Mouse (Mus musculus): Measurements from ENCODE around the gene Lgi4. TPM values are rescaled to one million over a fixed set of nuclear protein-coding genes. Genes with fewer than 3 reads are reported as not detected.

The Lgi4 gene
- total RNA-seq, 1 experiment from 2014 or later, result not detected

Other genes starting within 250 kb of the Lgi4 start
- gene Ffar2, start 235.6 kb upstream of the Lgi4 start, total RNA-seq (2017), result 20.3 and 28.0 TPM in 2 replicates
- gene Ffar3, start 203.2 kb upstream of the Lgi4 start, total RNA-seq (2017), result not detected in 2 replicates
- gene Ffar1, start 197.8 kb upstream of the Lgi4 start, total RNA-seq (2017), result not detected in 2 replicates
- 0.29 and 7.6 TPM in 2 replicates for gene Cd22, start 179.0 kb upstream of the Lgi4 start, total RNA-seq (2017)
- gene Mag, start 144.5 kb upstream of the Lgi4 start, total RNA-seq (2017), result not detected in 2 replicates
- not detected in 2 replicates for gene Hamp2, start 134.7 kb upstream of the Lgi4 start, total RNA-seq (2017)
- gene Hamp, start 115.3 kb upstream of the Lgi4 start, total RNA-seq (2017), result not detected in 2 replicates
- 130 and 138 TPM in 2 replicates for gene Usf2, start 102.5 kb upstream of the Lgi4 start, total RNA-seq (2017)
- 1.1 TPM in 1 of 2 replicates, not detected in the other for gene Lsr, start 85.9 kb upstream of the Lgi4 start, total RNA-seq (2017)
- not detected in 2 replicates for gene Fam187b, start 85.6 kb upstream of the Lgi4 start, total RNA-seq (2017)
- 216 and 242 TPM in 2 replicates for gene Fxyd5, start 16.9 kb upstream of the Lgi4 start, total RNA-seq (2017)
- gene Fxyd7, start 7.9 kb upstream of the Lgi4 start, total RNA-seq (2017), result not detected in 2 replicates
- gene Fxyd1, start 2.1 kb upstream of the Lgi4 start, total RNA-seq (2017), result 2.7 and 4.2 TPM in 2 replicates
- not detected in 2 replicates for gene Fxyd3, start 17.4 kb downstream of the Lgi4 start, total RNA-seq (2017)
- gene Hpn, start 55.9 kb downstream of the Lgi4 start, total RNA-seq (2017), result 13.4 and 19.9 TPM in 2 replicates
- 2.1 TPM in 1 of 2 replicates, not detected in the other for gene Scn1b, start 67.7 kb downstream of the Lgi4 start, total RNA-seq (2017)
- gene Gramd1a, start 96.6 kb downstream of the Lgi4 start, total RNA-seq (2017), result 30.8 and 38.7 TPM in 2 replicates
- not detected in 2 replicates for gene Scgb2b2, start 231.2 kb downstream of the Lgi4 start, total RNA-seq (2017)
- gene Scgb1b2, start 232.5 kb downstream of the Lgi4 start, total RNA-seq (2017), result not detected in 2 replicates

Measured in common myeloid progenitor, adult 5-6 weeks (primary cell).